Mouse (Mus musculus): ENCODE data around the gene Dtx2. TPM values are rescaled to one million over a fixed set of nuclear protein-coding genes. Genes with fewer than 3 reads are reported as not detected.
A peak's percentile ranks its signal among the peaks of the same experiment; 100 is the strongest.

Dtx2 gene
- total and polyA plus RNA-seq, 3 experiments: 6.3 to 10.9 (median 7.3) TPM

DNA sequence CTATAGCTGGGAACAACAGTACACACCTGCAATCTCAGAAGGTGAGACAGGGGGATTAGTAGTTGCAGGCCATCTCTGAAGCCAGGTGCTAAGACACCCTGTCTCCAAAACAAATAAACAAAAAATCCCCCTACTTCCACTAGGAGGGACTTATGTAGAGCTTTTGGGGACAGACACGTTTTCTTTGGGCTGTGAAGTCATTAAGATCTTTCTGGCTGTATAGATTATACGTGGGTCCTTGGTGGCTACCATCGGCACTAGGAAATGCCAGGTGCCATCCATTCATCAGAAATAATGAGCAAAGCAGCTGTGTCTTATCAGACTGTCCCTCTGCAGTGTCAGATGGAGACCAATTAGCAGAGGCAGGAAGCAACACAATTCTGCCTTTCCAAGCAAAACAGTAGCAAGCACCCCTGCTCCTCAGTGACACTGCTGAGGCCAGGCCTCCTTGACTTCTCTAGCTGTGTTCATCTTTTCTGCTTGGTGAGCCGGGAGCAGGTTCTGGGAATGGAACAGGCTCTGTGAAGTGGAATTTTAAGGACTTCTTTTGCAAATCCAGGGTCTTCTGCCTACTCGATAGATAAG lies 1.1 kb upstream of the Dtx2 start:
- Histone ChIP-seq H3K27ac (no peak overlapping the region), H3K36me3 (ENCODE audit: control insufficient read depth, insufficient read depth, low read length) (no peaks in the 10 kb centered on the region), H3K4me1 (ENCODE audit: control insufficient read depth, insufficient read depth, low read length) (no peaks in the 10 kb centered on the region), H3K9ac (ENCODE audit: low read depth, low read length) (no peak overlapping the region), H3K27me3 (ENCODE audit: control insufficient read depth, insufficient read depth, low read length) (no peaks in the 10 kb centered on the region), H3K79me2 (replicated peaks; ENCODE audit: control insufficient read depth, insufficient read depth, low read length) (no peaks in the 10 kb centered on the region), H3K4me3 (no peak overlapping the region)
- 35% methylated on average over 5 of the region's 5 CpGs for WGBS
- TF ChIP-seq CTCF (IDR thresholded peaks at IDR 0.05): no peak
- DNase-seq: no peak
- intact Hi-C loops (cut with DNase I): loop anchor here (5.0 kb wide), 1 partner anchor 919 kb away; no protein-coding TSS in a partner anchor

DNA sequence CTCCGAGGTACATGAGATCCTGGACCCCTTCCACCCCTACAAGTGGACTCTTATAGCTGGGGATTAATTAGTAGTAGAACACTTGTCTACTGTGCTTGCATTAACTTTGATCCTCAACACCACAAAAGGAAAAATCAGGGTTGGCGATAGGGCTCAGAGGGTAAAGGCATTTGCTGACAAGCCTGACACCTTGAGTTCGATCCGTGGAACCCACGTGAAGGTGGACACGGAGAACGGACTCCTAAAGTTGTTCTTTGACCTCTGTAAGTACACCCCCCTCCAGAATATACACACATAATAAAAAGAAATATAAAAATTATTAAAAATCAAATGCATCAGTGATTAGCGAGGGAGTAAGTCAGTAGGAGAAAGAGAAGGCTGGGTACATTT lies 270 bp upstream of the Dtx2 start:
- Histone ChIP-seq H3K4me1 (ENCODE audit: control insufficient read depth, insufficient read depth, low read length) (no peaks in the 10 kb centered on the region), H3K36me3 (ENCODE audit: control insufficient read depth, insufficient read depth, low read length) (no peaks in the 10 kb centered on the region), H3K27ac (no peak overlapping the region), H3K9ac (ENCODE audit: low read depth, low read length) (no peak overlapping the region), H3K4me3 (peak overlapping the region; percentile 88), H3K27me3 (ENCODE audit: control insufficient read depth, insufficient read depth, low read length) (no peaks in the 10 kb centered on the region), H3K79me2 (replicated peaks; ENCODE audit: control insufficient read depth, insufficient read depth, low read length) (no peaks in the 10 kb centered on the region)
- TF ChIP-seq EP300 (IDR thresholded peaks at IDR 0.05; ENCODE audit: insufficient read depth, low read depth, low read length) (no peak), CTCF (IDR thresholded peaks at IDR 0.05) (no peak), POLR2A (IDR thresholded peaks at IDR 0.05; ENCODE audit: insufficient read depth, low read depth, low read length) (no peak)
- no peak for DNase-seq
- 66% methylated on average over 8 of the region's 8 CpGs for WGBS
- intact Hi-C loops (cut with DNase I): loop anchor here (5.0 kb wide), 1 partner anchor 918 kb away; no protein-coding TSS in a partner anchor

DNA sequence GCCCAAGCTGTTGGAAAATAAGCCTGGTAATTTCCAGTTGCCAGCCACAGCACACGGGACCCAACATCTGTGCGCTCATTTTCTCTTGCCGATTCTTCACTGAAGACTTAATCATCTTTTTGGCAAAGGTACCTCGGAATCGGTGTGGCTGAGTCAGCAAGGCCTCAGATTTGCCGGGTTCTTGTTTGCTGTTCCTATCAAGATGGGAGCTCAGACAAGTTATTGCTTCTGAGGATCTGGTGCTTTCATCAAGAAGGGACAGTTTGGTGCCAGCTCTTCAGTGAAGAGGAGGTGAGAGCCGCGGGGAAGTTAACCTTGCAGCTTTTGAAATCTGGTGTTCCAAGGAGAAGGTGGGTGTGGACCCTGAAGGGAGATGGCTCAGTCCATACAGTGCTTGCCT lies 1.6 kb downstream of the Dtx2 start:
- Histone ChIP-seq H3K4me3 (no peak overlapping the region), H3K27ac (no peak overlapping the region), H3K36me3 (ENCODE audit: control insufficient read depth, insufficient read depth, low read length) (no peaks in the 10 kb centered on the region), H3K9ac (ENCODE audit: low read depth, low read length) (no peak overlapping the region), H3K4me1 (ENCODE audit: control insufficient read depth, insufficient read depth, low read length) (no peaks in the 10 kb centered on the region), H3K27me3 (ENCODE audit: control insufficient read depth, insufficient read depth, low read length) (no peaks in the 10 kb centered on the region), H3K79me2 (replicated peaks; ENCODE audit: control insufficient read depth, insufficient read depth, low read length) (no peaks in the 10 kb centered on the region)
- 70% methylated on average over 8 of the region's 8 CpGs for WGBS
- intact Hi-C loops (cut with DNase I): no loop called here
- TF ChIP-seq EP300 (IDR thresholded peaks at IDR 0.05; ENCODE audit: insufficient read depth, low read depth, low read length): no peak
- no peak for DNase-seq

DNA sequence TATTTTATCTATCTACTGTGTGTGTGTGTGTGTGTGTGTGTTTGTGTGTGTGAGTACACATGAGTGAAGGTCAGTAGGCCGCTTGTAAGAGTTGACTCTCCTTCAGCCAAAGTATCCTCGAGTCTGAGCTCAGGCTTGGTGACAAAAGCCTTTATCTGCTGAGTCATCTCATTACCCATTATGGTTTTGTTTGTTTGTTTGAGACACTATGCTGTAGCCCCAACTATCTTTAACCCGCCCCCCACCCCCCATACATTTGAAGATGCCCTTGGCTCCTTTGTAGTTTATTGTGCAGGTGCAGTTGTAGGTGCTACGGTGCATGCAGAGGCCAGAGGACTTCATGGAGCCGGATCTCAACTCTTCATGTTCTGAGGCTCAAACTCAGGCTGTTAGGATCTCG lies 6.6 kb downstream of the Dtx2 start:
- no peak overlapping the region for H3K27ac ChIP-seq
- peaks cover 2% of the 10 kb centered on the region for H3K4me1 ChIP-seq (ENCODE audit: control insufficient read depth, insufficient read depth, low read length)
- intact Hi-C loops (cut with DNase I): no loop called here
- no peak for TF ChIP-seq POLR2A (IDR thresholded peaks at IDR 0.05; ENCODE audit: insufficient read depth, low read depth, low read length)
- TF ChIP-seq EP300 (IDR thresholded peaks at IDR 0.05; ENCODE audit: insufficient read depth, low read depth, low read length): no peak
- TF ChIP-seq CTCF (IDR thresholded peaks at IDR 0.05): no peak
- no peaks in the 10 kb centered on the region for H3K36me3 ChIP-seq (ENCODE audit: control insufficient read depth, insufficient read depth, low read length)
- no peaks in the 10 kb centered on the region for H3K27me3 ChIP-seq (ENCODE audit: control insufficient read depth, insufficient read depth, low read length)
- WGBS: 85% methylated on average over 6 of the region's 6 CpGs
- no peak overlapping the region for H3K9ac ChIP-seq (ENCODE audit: low read depth, low read length)
- no peak overlapping the region for H3K4me3 ChIP-seq
- DNase-seq: no peak
- H3K79me2 ChIP-seq (replicated peaks; ENCODE audit: control insufficient read depth, insufficient read depth, low read length): no peaks in the 10 kb centered on the region; the same call in 1 of the 2 replicates

DNA sequence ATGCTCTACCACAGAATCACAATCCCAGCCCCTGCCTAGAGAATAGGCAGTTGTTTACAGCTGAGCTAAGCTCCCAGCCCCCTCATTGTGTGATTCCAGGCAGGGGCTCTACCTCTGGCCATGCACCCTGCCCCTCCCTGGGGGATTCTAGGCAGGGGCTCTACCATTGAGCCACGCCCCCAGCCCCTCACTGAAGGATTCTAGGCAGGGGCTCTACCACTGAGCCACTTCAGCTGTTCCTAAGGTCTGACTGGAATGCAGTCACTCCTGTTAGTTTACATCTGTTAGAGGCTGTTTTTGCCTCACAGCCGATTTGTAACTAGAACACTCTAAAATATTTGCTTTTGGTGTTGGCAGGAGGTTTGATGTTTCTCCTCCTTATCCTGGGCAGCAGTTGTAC lies 7.7 kb downstream of the Dtx2 start:
- no peak for TF ChIP-seq EP300 (IDR thresholded peaks at IDR 0.05; ENCODE audit: insufficient read depth, low read depth, low read length)
- TF ChIP-seq POLR2A (IDR thresholded peaks at IDR 0.05; ENCODE audit: insufficient read depth, low read depth, low read length): no peak
- TF ChIP-seq CTCF (IDR thresholded peaks at IDR 0.05): no peak
- intact Hi-C loops (cut with DNase I): no loop called here
- H3K79me2 ChIP-seq (replicated peaks; ENCODE audit: control insufficient read depth, insufficient read depth, low read length): no peaks in the 10 kb centered on the region; the same call in none of the 2 replicates
- H3K27ac ChIP-seq: no peak overlapping the region
- H3K4me3 ChIP-seq: no peak overlapping the region
- no peak for DNase-seq
- peaks cover 2% of the 10 kb centered on the region for H3K4me1 ChIP-seq (ENCODE audit: control insufficient read depth, insufficient read depth, low read length)
- H3K27me3 ChIP-seq (ENCODE audit: control insufficient read depth, insufficient read depth, low read length): no peaks in the 10 kb centered on the region
- no peaks in the 10 kb centered on the region for H3K36me3 ChIP-seq (ENCODE audit: control insufficient read depth, insufficient read depth, low read length)
- H3K9ac ChIP-seq (ENCODE audit: low read depth, low read length): no peak overlapping the region
- 51% methylated on average over 2 of the region's 2 CpGs for WGBS

DNA sequence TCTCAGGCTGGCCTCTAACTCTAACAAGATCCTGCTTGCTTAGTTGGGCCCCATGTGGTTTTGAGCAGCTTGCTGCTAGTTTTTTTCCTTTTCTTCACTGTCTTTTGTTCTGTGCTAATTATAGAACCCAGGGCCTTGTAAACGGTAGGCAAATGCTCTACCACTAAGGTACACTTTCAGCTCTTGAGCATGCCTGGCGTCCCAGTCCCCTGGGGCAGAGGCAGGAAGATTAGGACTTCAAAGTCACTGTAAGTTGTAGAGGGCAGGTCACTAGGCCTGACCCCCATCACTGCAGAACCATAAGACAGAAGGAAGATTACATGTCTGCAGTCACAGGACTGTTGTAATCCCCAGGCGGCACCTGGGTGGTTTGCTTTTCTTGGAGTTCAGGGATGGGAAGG lies 8.2 kb downstream of the Dtx2 start:
- H3K36me3 ChIP-seq (ENCODE audit: control insufficient read depth, insufficient read depth, low read length): no peaks in the 10 kb centered on the region
- H3K4me3 ChIP-seq: no peak overlapping the region
- no peak overlapping the region for H3K27ac ChIP-seq
- WGBS: 38% methylated on average over 3 of the region's 3 CpGs
- no peaks in the 10 kb centered on the region for H3K27me3 ChIP-seq (ENCODE audit: control insufficient read depth, insufficient read depth, low read length)
- H3K9ac ChIP-seq (ENCODE audit: low read depth, low read length): no peak overlapping the region
- no peak for DNase-seq
- H3K4me1 ChIP-seq (ENCODE audit: control insufficient read depth, insufficient read depth, low read length): peaks cover 2% of the 10 kb centered on the region
- no peaks in the 10 kb centered on the region; the same call in none of the 2 replicates for H3K79me2 ChIP-seq (replicated peaks; ENCODE audit: control insufficient read depth, insufficient read depth, low read length)
- intact Hi-C loops (cut with DNase I): no loop called here
- TF ChIP-seq CTCF (IDR thresholded peaks at IDR 0.05) (no peak), POLR2A (IDR thresholded peaks at IDR 0.05; ENCODE audit: insufficient read depth, low read depth, low read length) (no peak), EP300 (IDR thresholded peaks at IDR 0.05; ENCODE audit: insufficient read depth, low read depth, low read length) (no peak)
